Mouse (Mus musculus) ES-E14 (cell line): ENCODE data around the gene Tcf19.

Experiments
- HCFC1 ChIP-seq: IDR thresholded peaks from 2 replicates; pipeline ENCODE4 v1.6.1; 2012; ENCODE audit warnings: low read length, inconsistent platforms, borderline replicate concordance; ENCODE audit not compliant: insufficient read depth
- ZNF384 ChIP-seq: IDR thresholded peaks from 2 replicates; pipeline ENCODE4 v1.6.1; 2012; ENCODE audit warnings: low read depth, low read length, inconsistent platforms

DNA sequence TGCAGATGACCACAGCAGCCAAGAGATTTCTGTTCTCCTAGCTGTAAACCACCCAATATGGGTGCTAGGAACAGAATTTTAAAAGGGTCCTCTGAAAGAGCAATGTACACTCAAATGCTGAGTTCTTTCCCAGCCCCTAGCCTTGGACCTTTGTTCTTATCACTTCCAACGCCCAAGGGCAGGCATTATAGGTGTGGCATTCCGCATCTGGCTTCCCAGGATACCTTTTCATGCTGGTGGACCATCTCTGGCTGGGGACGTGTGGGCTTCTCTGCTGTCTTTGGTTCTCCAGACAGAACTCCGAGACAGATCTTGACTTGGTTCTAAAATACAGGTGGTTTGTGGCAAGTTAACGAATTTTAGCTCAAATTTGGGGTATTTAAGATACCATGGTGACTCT, 13.9 kb downstream of the Tcf19 start:
- no peak for TF ChIP-seq ZNF384
- TF ChIP-seq HCFC1, result no peak
